Mouse (Mus musculus): ENCODE measurements around the gene Ppp1r35.

Gene Ppp1r35

DNA sequence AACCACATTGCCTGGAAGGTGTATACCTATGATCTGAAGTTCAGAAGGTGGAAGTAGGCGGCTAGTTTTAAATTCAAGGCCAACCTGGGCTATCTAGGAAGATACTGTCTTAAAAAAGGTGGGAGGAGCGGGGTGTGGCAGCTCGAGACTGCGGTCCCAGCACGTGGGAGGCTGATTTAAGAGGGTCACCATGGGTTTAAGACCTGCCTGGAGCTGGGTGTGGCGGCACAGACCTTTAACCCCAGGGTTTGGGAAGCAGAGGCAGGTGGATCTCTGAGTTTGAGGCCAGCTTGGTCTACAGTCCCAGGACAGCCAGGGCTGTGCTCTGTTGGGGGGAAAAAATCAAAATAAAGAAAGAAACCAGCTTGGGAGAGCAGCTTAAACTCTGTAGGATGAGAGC lies 26.7 kb upstream of the Ppp1r35 start:
- no peak for DNase-seq

DNA sequence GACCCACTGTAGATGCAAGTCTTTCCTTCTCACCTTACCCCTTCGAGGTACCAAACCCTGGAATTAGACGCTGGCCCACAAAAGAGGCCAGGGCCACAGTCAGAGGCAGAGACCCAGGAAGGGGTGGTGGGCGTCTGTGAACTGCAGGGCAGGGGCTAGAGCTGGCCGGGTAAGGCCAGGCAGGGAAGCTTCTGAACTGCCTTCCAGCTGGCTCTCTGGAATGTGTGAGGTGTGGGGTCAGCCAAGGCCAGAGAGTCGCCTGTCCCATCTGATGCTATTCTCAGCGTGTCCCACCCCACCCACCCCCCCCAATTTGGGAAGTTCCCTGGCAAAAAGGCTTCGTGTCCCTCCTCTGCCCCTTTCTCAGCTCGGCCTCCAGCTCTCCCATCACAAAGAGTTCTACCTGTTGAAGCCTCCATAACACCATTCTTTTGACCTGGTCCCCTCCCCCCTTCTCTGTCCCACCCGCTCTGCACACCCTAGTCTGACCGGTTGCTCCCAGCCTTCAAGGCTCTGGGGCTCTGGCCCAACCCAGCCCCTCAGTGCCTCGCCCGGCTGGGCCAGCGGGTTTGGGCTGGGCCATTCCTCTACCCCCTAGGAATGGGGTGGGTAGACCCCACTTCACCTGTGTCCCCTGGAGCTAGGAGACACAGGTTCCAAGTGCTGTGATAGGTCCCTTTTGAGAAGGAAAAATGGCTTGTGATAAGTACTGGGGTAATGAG lies 25.4 kb upstream of the Ppp1r35 start:
- DNase-seq = no peak

DNA sequence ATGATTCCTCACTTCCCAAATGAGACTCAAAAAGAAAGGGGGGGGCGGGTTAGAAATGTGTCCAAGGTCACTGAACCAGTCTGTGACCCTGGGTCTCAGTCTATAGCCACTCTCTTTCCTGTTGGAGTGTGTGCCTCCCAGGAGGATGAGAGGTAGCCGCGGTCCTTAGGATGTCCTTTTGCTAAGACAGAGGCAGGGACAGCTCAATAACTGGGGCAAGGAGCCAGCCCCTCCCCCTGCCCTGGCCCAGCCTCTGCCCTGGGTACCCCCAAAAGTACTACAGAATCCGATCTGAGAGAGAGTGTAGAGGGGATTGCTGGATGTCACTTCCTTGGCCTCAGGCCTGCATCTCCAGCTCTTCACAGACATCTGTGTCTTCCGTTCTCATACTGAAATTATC lies 23.2 kb upstream of the Ppp1r35 start:
- no peak for DNase-seq

DNA sequence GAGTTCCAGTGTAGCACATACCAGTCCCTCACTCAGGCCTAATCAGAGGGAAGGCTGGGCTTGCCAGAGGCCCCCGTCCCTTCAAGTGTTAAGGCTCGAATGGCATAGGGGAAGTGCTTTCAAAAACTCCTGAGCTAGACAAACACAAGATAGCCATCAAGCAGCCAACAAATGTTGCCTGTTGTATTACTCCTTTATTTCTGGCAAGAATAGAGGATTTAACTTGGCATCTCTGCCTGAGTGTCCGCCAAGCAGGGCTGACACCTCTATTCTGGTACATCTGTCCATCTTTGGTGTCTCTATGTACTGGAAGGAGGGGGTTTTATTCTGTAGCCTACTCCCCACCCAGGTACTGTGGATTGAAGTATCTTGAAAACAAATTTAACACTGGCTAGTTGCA lies 22.5 kb upstream of the Ppp1r35 start:
- no peak for DNase-seq

DNA sequence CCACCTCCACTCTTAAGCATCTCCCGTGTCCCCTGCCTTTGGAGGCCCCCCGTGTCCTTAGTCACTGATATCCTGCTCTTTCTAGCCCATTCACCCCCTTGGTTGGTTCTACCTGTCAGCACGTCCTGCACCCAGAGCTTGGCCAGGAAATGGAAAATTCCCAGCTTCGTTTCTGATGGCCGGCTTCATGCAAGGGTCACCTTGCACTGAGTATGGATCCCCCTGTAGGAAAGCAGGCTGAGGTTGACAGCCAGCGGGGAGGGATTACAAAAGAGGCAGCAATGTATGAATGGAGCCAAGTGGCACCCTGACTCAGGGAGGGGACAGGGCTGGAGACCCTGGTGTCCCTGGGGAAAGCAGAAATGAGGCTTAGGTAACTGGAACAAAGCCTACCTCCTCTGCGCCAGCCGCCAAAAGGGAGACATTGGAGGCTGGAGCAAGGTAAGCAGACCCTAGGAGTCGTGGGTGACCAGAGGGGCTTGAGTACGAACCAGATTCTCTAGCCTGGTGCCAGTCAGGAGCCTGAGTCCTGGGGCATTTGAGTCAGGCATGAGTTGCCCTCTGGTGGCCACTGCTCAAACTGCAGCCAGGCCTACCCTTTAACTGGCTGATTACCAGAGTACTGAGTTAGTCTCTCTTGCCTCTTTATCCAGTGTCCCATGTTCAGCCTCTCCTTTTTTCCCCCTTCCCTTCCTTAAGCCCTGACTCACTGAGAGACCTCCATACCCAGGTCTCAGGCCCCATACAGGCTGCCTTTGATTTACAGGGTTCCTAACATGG lies 21.6 kb upstream of the Ppp1r35 start:
- DNase-seq = peak; percentile 86

DNA sequence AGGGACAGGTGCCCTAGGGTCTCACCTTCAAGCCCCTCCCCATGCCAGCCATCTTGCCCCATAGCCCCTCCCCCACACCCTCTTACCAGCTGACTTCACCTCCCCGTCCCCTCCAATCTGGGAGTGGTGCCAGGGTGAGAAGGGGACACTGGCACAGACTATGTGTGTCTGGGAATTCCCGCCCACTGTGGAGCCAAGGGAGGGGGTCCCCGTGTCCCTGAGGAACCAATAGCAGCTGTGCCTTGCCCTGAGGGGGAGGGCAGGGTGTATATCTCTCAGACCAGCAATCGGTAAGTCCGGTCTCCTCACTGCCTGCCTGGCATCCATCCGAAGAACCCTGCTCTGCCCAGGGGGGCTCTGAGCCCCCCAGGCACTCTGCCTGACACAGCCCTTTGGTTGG lies 20.8 kb upstream of the Ppp1r35 start:
- peak; percentile 47 for DNase-seq

DNA sequence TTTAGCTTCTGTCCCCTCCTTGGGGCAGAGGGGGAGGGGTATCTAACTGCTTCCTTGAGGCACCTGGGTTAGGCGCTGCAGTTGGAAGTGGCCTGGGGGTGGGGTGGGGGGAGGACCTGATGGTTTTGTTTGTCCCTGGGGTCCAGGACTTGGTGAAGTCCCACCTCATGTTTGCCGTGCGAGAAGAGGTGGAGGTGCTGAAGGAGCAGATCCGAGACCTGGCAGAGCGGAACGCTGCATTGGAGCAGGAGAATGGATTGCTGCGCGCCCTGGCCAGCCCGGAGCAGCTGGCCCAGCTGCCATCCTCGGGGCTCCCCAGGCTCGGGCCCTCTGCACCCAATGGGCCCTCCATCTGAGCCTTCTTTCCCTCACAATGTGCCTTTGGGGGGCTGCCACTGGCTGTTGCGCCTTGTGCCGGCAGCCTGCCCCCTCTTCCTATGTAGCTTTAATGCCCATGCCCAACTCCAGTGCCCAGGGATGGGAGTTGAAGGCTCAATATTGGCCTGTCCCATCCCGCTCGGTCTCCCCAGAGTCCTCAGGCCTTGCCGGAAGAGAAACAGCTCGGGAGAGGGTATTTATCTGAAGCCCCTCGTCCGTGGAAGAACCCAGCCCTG lies 19.6 kb upstream of the Ppp1r35 start:
- no peak for DNase-seq

DNA sequence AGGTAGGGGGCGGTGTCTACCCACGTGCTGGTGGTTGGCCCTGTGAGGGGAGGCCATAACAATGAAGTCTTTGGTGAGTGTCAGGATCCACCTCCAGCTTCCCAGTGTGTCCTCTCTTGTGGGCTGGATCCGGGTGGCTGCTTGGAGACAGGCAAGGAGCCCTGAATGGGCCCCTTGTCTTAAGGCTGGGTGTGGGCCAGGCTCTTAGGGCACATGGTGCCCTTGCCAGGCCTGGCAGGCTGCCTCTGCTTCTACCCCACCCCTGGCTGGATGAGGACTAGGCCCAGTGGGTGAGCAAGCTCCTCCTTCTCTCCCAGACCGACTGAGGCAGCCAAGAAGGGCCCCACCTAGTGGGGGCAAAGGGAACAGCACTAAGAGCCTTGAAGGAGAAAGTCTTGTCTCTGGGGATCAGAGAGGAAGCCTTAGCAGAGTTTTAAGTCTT lies 18.7 kb upstream of the Ppp1r35 start:
- peak; percentile 92 for DNase-seq

DNA sequence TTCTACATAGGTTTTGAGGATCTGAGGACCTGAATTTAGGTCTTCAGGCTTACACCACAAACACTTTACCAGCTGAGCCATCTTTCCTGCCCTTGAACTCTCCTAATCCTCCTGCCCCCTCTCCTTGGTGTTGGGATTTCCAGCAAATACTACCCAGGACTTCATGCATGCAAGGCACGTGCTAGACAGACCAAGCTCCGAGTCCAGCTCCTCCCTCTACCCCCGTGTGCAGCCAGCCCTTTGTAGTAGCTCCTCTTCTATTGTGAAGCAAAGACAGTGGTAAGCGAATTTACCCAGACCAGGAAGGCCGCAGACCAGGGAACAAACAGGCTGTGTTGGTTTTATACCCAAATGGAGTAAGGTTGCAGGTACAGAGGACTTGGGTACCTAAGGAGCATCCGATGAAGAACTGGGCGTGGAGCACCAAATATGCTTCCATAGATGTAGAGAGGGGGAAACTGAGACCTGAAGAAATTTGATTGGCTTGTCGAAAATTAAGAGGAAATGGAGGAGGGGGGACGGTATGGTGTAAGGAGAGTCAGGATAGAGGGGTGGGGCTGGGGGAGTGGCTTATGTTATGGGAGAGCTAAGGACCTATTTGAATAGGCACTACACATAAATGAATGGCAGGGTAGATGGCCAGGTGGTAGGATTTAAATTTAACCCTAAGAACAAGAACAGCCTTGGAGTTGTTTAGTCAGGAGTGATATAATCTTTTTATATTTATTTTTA lies 13.9 kb upstream of the Ppp1r35 start:
- DNase-seq = no peak

DNA sequence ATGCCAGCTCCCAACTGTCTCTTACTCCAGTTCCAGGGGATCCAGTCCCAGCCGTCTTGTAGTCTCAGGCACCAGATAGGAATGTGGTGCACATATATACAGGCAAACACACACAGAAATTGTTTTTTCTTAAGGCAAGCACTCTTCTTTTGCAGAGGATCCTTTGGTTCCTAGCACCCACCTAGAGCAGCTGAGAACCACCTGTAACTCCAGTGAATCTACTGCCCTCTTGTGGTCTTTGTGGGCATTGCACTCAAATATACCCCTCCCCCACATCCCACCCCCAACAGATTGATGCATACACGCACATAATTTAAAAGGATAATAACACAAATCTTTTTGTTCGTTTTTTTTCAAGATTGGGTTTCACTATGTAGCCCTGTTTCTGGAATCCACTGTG lies 12.4 kb upstream of the Ppp1r35 start:
- DNase-seq = peak; percentile 52

DNA sequence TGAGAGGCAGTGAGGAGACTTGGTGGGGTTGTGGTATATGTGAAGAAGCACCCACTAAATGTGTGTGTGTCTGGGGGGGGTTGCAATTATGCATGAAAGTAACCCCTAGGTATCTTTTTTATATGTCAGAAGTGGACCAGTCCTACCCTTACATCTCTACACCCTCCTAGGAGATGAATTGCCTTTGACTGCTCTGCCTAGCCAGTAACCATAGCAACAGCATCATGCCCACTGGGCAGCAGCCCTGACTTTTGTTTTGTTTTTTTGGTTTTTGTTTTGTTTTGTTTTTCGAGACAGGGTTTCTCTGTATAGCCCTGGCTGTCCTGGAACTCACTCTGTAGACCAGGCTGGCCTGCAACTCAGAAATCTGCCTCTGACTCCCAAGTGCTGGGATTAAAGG lies 10.2 kb upstream of the Ppp1r35 start:
- no peak for DNase-seq

DNA sequence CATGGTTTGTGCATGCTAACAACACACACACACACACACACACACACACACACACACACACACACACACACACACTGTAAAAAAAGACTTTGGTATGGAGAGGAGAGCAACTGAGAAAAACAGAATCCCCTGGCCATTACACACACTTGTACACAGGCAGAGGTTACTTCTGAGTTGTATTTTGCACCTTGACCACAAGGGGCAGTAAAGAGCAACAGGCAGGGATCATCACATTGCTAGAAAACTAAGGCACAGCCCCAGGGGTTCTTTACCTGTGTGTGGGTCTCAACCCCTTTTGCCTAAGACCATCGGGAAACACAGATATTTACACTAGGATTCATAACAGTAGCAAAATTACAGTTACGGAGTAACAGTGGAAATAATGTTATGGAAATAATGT lies 7.9 kb upstream of the Ppp1r35 start:
- DNase-seq = peak; percentile 82

DNA sequence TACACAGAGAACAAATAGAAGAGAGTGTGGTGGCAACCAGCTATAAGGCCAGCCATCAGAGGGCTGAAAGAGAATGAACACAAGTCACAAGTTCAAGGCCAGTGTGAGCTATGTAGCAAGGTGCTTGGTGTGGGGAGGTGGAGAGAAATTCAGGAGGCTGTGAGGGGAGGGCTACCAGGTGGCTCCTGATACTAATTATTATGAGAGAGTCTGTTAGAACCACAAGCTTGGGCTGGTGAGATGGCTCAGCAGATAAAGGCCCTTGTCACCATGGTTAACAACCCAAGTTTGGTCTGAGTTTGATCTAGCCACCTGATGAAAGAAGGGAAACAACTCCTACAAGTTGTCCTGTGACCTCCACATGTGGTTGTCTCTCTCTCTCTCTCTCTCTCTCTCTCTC lies 5.9 kb upstream of the Ppp1r35 start:
- DNase-seq = no peak

DNA sequence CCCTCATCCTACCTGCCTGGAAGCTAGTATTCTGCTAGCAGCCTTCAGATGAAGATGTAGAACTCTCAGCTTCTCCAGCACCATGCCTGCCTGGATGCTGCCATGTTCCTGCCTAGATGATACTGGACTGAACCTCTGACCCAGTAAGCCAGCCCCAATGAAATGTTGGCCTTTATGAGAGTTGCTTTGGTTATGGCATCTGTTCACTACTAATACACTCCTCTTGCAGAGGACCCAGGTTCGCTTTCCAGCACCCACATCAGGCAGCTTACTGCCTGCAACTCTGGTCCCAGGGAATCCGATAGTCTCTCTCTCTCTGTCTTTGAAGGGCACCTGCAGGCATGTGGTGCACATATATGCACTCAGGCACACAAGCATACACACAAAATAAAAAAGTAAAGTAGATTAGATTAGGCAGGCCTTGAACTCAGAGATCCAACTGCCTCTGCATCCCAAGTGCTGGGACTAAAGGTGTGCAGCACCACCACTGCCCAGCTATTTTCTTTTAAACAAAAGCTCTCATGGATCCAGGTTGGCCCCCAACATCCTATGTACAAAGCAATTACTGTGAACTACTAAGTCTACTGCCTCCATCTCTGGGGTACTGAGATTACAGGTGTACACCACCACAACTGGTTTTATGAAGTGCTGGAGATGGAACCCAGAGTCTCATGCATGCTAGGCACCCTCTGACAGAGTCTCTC lies 2.9 kb upstream of the Ppp1r35 start:
- no peak for DNase-seq

DNA sequence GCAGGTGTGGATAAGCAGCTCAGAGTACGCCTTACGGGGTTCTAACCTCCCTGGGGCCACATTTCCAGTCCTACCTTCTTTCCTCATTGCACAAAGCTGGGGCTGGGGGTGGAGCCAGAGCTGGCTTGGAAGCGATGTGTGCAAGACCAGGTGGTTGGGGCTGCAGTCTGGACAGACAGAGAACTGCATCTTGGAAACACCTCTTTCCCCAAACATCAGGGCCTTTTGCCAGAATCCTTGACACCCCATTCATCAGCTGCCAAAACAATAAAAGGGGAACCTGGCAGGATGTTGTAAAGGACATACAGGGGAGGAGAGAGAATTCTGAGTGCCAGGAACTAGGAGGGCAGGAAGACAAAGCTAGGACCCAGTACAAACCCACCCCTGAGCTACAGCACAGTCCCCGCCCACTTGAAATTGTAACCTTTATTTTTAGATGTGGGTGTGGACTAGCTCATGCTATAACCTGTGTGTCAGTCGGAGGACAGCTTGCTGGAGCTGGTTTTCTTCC lies 2.2 kb upstream of the Ppp1r35 start:
- DNase-seq = no peak

DNA sequence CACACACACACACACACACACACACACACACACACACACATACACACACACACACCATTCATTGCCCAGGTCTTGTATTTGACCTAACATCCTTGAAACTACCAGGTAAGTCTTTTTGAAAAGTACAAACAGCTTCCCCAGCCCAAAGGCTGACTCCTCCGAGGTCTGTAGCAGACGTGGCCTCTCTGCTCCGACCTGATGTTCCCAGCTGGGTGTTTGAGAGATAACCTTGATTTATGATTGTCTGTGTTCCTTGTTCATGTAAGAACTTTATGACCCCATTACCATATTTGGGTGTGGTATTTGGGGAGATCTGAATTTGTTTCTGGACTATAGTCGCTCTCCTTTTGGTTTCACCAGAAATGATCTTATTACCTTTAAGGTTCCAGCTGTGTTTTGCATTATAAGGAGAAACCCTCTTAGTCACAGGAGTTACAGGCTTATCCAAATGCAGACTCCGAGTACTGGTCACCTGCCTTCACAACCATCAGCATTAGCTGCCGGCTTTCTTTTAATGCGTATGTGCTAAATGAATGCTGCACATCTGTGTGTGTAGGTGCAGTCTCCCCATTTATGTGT lies 1.3 kb upstream of the Ppp1r35 start:
- DNase-seq = no peak

DNA sequence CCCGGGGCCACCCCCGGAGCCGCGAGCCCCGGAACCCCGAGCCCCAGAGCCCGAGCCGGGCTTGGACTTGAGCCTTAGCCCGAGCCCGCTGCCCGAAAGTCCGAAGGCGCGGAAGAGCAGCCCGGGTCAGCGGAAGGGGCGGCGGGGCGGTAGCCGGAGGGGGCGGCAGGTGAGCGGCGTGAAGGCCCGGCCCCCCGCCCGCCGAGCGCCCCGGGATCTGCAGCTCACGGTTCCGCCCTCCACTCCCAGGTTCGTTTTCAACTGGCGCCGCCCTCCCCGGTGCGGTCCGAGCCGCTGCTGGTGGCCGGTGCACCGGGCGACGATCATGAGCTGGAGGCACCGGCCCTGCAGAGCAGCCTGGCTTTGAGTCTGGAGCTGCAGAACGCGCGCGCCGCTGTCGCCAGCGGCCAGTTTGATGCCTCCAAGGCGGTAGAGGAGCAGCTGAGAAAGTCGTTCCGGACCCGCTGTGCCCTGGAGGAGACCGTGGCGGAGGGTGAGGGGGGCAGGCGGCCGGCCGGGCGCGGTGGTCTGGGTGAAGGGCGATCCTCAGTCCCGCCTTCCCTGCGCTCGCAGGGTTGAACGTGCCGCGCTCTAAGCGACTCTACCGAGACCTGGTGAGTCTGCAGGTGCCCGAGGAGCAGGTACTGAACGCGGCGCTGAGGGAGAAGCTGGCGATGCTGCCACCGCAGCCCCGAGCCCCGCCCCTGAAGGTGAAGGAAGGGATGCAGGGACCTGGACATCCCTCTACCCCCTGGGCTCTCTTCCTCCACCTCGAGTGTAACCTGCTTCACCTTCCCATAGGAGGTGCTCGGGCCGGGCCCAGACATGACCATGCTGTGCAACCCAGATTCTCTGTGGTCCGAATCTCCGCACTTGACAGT lies 644 bp downstream of the Ppp1r35 start:
- DNase-seq = peak; percentile 50

DNA sequence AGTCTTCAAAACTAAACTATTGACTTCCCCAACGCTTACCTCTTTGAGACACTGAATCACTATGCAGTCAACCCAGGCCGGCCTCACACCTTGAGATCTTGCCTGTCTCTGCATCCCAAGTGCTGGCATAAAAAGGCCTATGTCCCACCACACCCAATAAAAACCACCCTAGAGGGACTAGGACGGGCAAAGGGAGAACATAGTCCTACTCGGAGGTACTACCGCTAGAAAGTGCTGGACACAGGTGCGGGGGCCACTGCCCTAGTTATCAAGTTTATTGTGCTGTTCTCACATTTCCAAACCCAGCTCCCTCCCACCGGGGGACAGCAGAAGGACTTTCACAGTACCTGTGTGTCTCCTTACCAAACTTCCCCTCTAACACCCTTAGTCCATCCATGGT lies 3.0 kb downstream of the Ppp1r35 start:
- DNase-seq = no peak

DNA sequence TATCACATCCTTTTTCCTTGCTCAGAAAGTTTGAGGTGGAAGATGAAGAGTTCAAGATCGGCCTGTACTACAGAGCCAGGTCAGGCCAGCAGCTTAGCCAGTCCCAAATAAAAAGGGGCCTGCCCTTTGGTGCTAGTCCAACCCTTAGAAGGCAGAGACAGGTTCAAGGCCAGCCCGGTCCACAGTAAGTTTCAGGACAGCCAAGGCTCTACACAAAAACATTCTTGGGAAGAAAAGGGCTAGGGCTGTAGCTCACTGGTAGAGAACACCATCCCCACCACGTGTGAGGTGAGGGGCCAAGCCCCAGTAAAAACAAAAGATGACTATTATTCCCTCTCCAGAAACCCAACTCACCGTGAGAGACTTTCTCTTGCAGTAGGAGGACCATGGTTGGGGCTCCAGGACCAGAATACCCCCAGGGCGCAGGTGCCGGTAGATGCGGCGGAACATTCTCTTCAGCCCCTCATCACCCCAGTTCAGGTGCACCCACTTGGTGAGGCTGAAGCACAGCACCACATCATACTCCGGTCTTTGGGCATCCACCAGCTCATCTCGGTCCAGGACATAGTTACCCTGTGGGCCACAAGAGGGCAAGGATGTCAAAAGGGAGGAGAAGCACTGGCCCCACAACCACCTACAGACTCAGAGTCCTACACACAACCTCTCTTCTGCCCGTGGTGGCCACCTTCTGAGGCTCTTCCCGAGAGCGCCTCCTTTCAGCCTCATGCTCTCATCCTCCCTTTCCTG lies 4.3 kb downstream of the Ppp1r35 start:
- no peak for DNase-seq

DNA sequence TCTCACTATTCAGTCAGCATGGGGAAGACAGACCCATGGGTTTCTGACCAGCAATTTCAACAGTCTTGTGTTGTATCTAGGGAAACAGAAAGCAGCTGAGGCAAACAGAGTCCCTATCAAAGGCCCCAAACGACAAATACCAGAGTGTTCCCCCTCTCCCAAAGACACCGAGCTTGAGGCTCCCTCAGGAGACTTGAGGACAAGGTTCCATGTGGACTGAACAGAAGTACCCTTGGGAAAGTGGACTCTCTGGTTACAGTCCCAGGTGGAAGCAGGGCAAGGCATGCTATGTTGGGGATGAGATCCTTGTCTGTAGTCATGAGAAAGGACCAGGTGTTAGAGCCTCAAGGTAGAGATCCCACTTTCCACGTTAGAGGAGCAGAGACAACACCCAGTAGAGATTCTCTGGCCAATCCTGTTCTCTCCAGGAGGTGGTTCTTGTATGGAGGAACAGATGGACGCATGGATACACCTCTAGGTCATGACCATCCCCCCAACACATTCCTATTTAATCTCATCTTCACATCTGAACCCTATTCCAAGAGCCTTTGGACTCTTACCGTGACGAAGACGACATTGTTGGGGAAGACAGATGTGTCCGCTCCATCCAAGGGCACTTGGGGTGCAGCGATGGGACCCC lies 5.4 kb downstream of the Ppp1r35 start:
- DNase-seq = no peak

Data from retina, postnatal 1 day (tissue).